Mouse (Mus musculus): Measurements from ENCODE around the gene Batf3. TPM values are rescaled to one million over a fixed set of nuclear protein-coding genes. Genes with fewer than 3 reads are reported as not detected.

Gene Batf3
- polyA plus RNA-seq, 1 experiment from 2014 or later, result 14.2 TPM

GRCm38 (mm10) chr1:191072329-191072913, 25.2 kb upstream of the Batf3 start:
- Histone ChIP-seq H3K36me3 (ENCODE audit: insufficient read depth) (peaks cover 84% of the 10 kb centered on the region), H3K4me3 (ENCODE audit: low read depth, low read length) (no peak overlapping the region), H3K9me3 (ENCODE audit: low read depth, low read length) (no peaks in the 10 kb centered on the region), H3K27me3 (ENCODE audit: insufficient read depth, low read length) (no peaks in the 10 kb centered on the region), H3K4me1 (ENCODE audit: insufficient read depth) (no peaks in the 10 kb centered on the region), H3K4me2 (no peak overlapping the region), H3K27ac (ENCODE audit: low read depth) (peak overlapping the region; percentile 9; the same call in 1 of the 2 replicates), H3K9ac (no peak overlapping the region)
- TF ChIP-seq CTCF (IDR thresholded peaks at IDR 0.05; ENCODE audit: low read depth), result no peak
- ATAC-seq (ENCODE audit: insufficient read depth), result no peak
- no peak for DNase-seq
- WGBS, result 94% methylated on average over 16 of the region's 16 CpGs

- no peaks in the 10 kb centered on the region for H3K4me1 ChIP-seq (ENCODE audit: insufficient read depth)
- no peak for ATAC-seq (ENCODE audit: insufficient read depth)
- WGBS, result 52% methylated on average over 6 of the region's 6 CpGs
- no peak for TF ChIP-seq CTCF (IDR thresholded peaks at IDR 0.05; ENCODE audit: low read depth)
- H3K4me2 ChIP-seq, result no peak overlapping the region
- H3K27me3 ChIP-seq (ENCODE audit: insufficient read depth, low read length), result no peaks in the 10 kb centered on the region
- H3K4me3 ChIP-seq (ENCODE audit: low read depth, low read length), result no peak overlapping the region
- H3K9me3 ChIP-seq (ENCODE audit: low read depth, low read length), result no peaks in the 10 kb centered on the region
- no peak overlapping the region for H3K9ac ChIP-seq
- H3K27ac ChIP-seq (ENCODE audit: low read depth), result 0 out of 2 replicates have a peak overlapping the region, but pooled peaks have one; percentile 9
- peak; percentile 76 for DNase-seq
- H3K36me3 ChIP-seq (ENCODE audit: insufficient read depth), result peaks cover 84% of the 10 kb centered on the region
These were observed 24.6 kb upstream of the Batf3 start for GRCm38 (mm10) chr1:191073001-191073400.

- ATAC-seq (ENCODE audit: insufficient read depth), result no peak
- WGBS, result 76% methylated on average over 4 of the region's 4 CpGs
These were observed 24.2 kb upstream of the Batf3 start for GRCm38 (mm10) chr1:191073486-191073885.

GRCm38 (mm10) chr1:191075199-191075883, 22.3 kb upstream of the Batf3 start:
- no peak overlapping the region for H3K4me2 ChIP-seq
- TF ChIP-seq CTCF (IDR thresholded peaks at IDR 0.05; ENCODE audit: low read depth), result peak; percentile 77
- peak; percentile 85 for DNase-seq
- H3K9ac ChIP-seq, result no peak overlapping the region
- WGBS, result 47% methylated on average over 10 of the region's 10 CpGs
- H3K27me3 ChIP-seq (ENCODE audit: insufficient read depth, low read length), result no peaks in the 10 kb centered on the region
- no peak overlapping the region for H3K4me3 ChIP-seq (ENCODE audit: low read depth, low read length)
- peaks cover 84% of the 10 kb centered on the region for H3K36me3 ChIP-seq (ENCODE audit: insufficient read depth)
- no peak overlapping the region for H3K27ac ChIP-seq (ENCODE audit: low read depth)
- peak; percentile 44; the same call in 1 of the 2 replicates for ATAC-seq (ENCODE audit: insufficient read depth)
- H3K4me1 ChIP-seq (ENCODE audit: insufficient read depth), result no peaks in the 10 kb centered on the region
- H3K9me3 ChIP-seq (ENCODE audit: low read depth, low read length), result no peaks in the 10 kb centered on the region

More at GRCm38 (mm10) chr1:191073486-191073885, 24.2 kb upstream of the Batf3 start:
- no peak overlapping the region for H3K4me2 ChIP-seq
- no peak overlapping the region for H3K9ac ChIP-seq
- no peaks in the 10 kb centered on the region for H3K4me1 ChIP-seq (ENCODE audit: insufficient read depth)
- H3K4me3 ChIP-seq (ENCODE audit: low read depth, low read length), result no peak overlapping the region
- peaks cover 84% of the 10 kb centered on the region for H3K36me3 ChIP-seq (ENCODE audit: insufficient read depth)
- no peak overlapping the region for H3K27ac ChIP-seq (ENCODE audit: low read depth)
- DNase-seq, result no peak
- no peaks in the 10 kb centered on the region for H3K9me3 ChIP-seq (ENCODE audit: low read depth, low read length)
- no peak for TF ChIP-seq CTCF (IDR thresholded peaks at IDR 0.05; ENCODE audit: low read depth)
- no peaks in the 10 kb centered on the region for H3K27me3 ChIP-seq (ENCODE audit: insufficient read depth, low read length)

- H3K4me2 ChIP-seq, result no peak overlapping the region
- no peaks in the 10 kb centered on the region for H3K4me1 ChIP-seq (ENCODE audit: insufficient read depth)
- H3K36me3 ChIP-seq (ENCODE audit: insufficient read depth), result peaks cover 72% of the 10 kb centered on the region
- H3K9me3 ChIP-seq (ENCODE audit: low read depth, low read length), result no peaks in the 10 kb centered on the region
- DNase-seq (no peak), ATAC-seq (ENCODE audit: insufficient read depth) (no peak)
- no peak overlapping the region for H3K4me3 ChIP-seq (ENCODE audit: low read depth, low read length)
- H3K27me3 ChIP-seq (ENCODE audit: insufficient read depth, low read length), result no peaks in the 10 kb centered on the region
- WGBS, result 83% methylated on average over 8 of the region's 8 CpGs
- TF ChIP-seq CTCF (IDR thresholded peaks at IDR 0.05; ENCODE audit: low read depth), result no peak
- no peak overlapping the region for H3K27ac ChIP-seq (ENCODE audit: low read depth)
- no peak overlapping the region for H3K9ac ChIP-seq
These were observed 14.4 kb upstream of the Batf3 start for GRCm38 (mm10) chr1:191083230-191083629.

GRCm38 (mm10) chr1:191084951-191085559, 12.6 kb upstream of the Batf3 start:
- Histone ChIP-seq H3K4me2 (no peak overlapping the region), H3K9me3 (ENCODE audit: low read depth, low read length) (no peaks in the 10 kb centered on the region), H3K27me3 (ENCODE audit: insufficient read depth, low read length) (no peaks in the 10 kb centered on the region), H3K27ac (ENCODE audit: low read depth) (no peak overlapping the region), H3K36me3 (ENCODE audit: insufficient read depth) (peaks cover 56% of the 10 kb centered on the region), H3K9ac (no peak overlapping the region), H3K4me3 (ENCODE audit: low read depth, low read length) (no peak overlapping the region), H3K4me1 (ENCODE audit: insufficient read depth) (no peaks in the 10 kb centered on the region)
- 63% methylated on average over 5 of the region's 5 CpGs for WGBS
- peak; percentile 71 for TF ChIP-seq CTCF (IDR thresholded peaks at IDR 0.05; ENCODE audit: low read depth)
- DNase-seq (peak; percentile 79), ATAC-seq (ENCODE audit: insufficient read depth) (no peak)

GRCm38 (mm10) chr1:191085597-191085996, 12.1 kb upstream of the Batf3 start:
- ATAC-seq (ENCODE audit: insufficient read depth), result peak; percentile 29; the same call in 1 of the 2 replicates
- Histone ChIP-seq H3K9ac (no peak overlapping the region), H3K4me3 (ENCODE audit: low read depth, low read length) (no peak overlapping the region), H3K27ac (ENCODE audit: low read depth) (no peak overlapping the region), H3K36me3 (ENCODE audit: insufficient read depth) (peaks cover 50% of the 10 kb centered on the region), H3K4me1 (ENCODE audit: insufficient read depth) (no peaks in the 10 kb centered on the region), H3K27me3 (ENCODE audit: insufficient read depth, low read length) (no peaks in the 10 kb centered on the region), H3K9me3 (ENCODE audit: low read depth, low read length) (no peaks in the 10 kb centered on the region), H3K4me2 (no peak overlapping the region)
- TF ChIP-seq CTCF (IDR thresholded peaks at IDR 0.05; ENCODE audit: low read depth), result no peak
- WGBS, result 73% methylated on average over 12 of the region's 12 CpGs
- DNase-seq, result no peak

All from lung, embryonic 14.5 days (tissue).